Comparison of ENCODE assay signal across 30 mouse cellular contexts in the genomic region with DNA sequence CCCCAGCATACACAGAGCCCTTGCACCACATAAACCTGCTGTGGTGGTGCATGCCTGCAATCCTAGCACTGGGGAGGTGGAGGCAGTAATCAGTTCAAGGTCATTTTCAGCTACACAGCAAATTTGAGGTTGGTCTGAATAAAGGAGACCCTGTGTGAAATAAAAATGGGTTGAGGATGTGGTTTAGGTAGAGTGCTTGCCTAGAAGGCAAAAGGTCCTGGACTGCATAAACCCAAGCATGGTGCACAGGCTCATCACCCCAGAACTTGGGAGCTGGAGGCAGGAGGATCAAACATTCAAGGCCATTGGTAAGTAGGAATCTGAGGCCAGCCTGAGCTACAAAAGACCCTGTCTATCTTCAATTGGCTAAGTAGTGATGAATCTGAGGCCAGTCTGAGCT. TPM values are rescaled to one million over a fixed set of nuclear protein-coding genes. Genes with fewer than 3 reads are reported as not detected.
"Had no signal": no experiment of that assay in that cellular context is flagged by ENCODE, and none has a peak within 500 bp of the region (broad histone marks: within the 10 kb centered on the region; RNA-seq: fewer than 3 reads in every experiment).

No protein-coding gene starts in this region.

- H3K27ac ChIP-seq: kidney, postnatal 0 days; limb, embryonic 10.5 days; limb, embryonic 13.5 days; liver, embryonic 12.5 days; liver, embryonic 15.5 days; lung, embryonic 15.5 days; midbrain, embryonic 12.5 days had no signal

- H3K4me2 ChIP-seq: limb, embryonic 13.5 days; liver, embryonic 12.5 days; liver, embryonic 15.5 days; lung, embryonic 15.5 days; midbrain, embryonic 12.5 days had no signal

- H3K27me3 ChIP-seq: limb, embryonic 13.5 days; lung, embryonic 15.5 days; midbrain, embryonic 12.5 days had no signal

- ATAC-seq: liver, embryonic 12.5 days; midbrain, embryonic 16.5 days had no signal

- DNase-seq: kidney, adult 18-20 months; kidney, postnatal 36 days; liver; lung, adult 18-20 months; lung, postnatal 10 days; lung, postnatal 36 days; thymus, adult 2 months; thymus, postnatal 14 days; thymus, postnatal 4 days had no signal

- H3K4me3 ChIP-seq: limb, embryonic 10.5 days; limb, embryonic 13.5 days; liver, embryonic 12.5 days; liver, embryonic 15.5 days; lung, embryonic 15.5 days; midbrain, embryonic 12.5 days had no signal

RNA-seq across cellular contexts. Expression of a gene that starts 4.0 kb away (rescaled TPM):
- total RNA-seq: layer of hippocampus, adult 18-20 months; layer of hippocampus, postnatal 25 days; left cerebral cortex, adult 18-20 months; left cerebral cortex, postnatal 25 days; megakaryocyte progenitor cell, adult 5-6 weeks; megakaryocyte-erythroid progenitor cell, adult 5-6 weeks; monocyte, adult 5-6 weeks had no signal
- polyA plus RNA-seq: kidney, embryonic 14.5 days; liver, embryonic 12.5 days; liver, embryonic 15.5 days; lung, embryonic 15.5 days; midbrain, embryonic 16.5 days; neural tube, embryonic 14.5 days; small intestine, adult 2 months; spleen, adult 2 months; stomach, embryonic 16.5 days; testis, adult 2 months; thymus, adult 2 months had no signal

RNA-seq across cellular contexts. Expression of a gene that starts 17.2 kb away (rescaled TPM):
- total RNA-seq: monocyte, adult 5-6 weeks had no signal
